Mouse (Mus musculus) small intestine, adult 2 months (tissue): Measurements from ENCODE around the gene St6galnac3. TPM values are rescaled to one million over a fixed set of nuclear protein-coding genes. Genes with fewer than 3 reads are reported as not detected.

Source experiments
- H3K27ac ChIP-seq: fragments of 200-500 bp; 2 replicates; pipeline ENCODE4 v1.5.1; 2012; ENCODE audit warnings: low read depth, low read length, control low read depth, inconsistent platforms; ENCODE audit not compliant: insufficient read depth
- H3K27me3 ChIP-seq: fragments of 200-500 bp; 2 replicates; pipeline ENCODE4 v1.6.1; 2012; ENCODE audit warnings: mild to moderate bottlenecking, moderate library complexity, low read length, inconsistent platforms; ENCODE audit not compliant: control insufficient read depth, insufficient read depth
- H3K36me3 ChIP-seq: fragments of 200-500 bp; 2 replicates; pipeline ENCODE4 v1.6.1; 2012; ENCODE audit warnings: mild to moderate bottlenecking, low read length, control low read depth, inconsistent platforms; ENCODE audit not compliant: control insufficient read depth, insufficient read depth
- H3K4me1 ChIP-seq: fragments of 200-500 bp; 2 replicates; pipeline ENCODE4 v1.6.1; 2012; ENCODE audit warnings: low read length, inconsistent platforms, mixed read lengths; ENCODE audit not compliant: control insufficient read depth, insufficient read depth, insufficient read length
- H3K4me3 ChIP-seq: fragments of 200-500 bp; 2 replicates; pipeline ENCODE4 v1.5.1; 2012; ENCODE audit warnings: low read depth, mild to moderate bottlenecking, control low read depth, inconsistent platforms, low read length, moderate library complexity
- CTCF ChIP-seq: fragments of 200-500 bp; IDR thresholded peaks from 2 replicates; pipeline ENCODE4 v1.5.1; 2012; ENCODE audit warnings: low read depth, mild to moderate bottlenecking, control low read depth, inconsistent platforms, low read length, moderate library complexity, mixed read lengths; ENCODE audit not compliant: insufficient replicate concordance, insufficient read length; ENCODE audit errors: extremely low read depth
- POLR2A ChIP-seq: fragments of 200-500 bp; IDR thresholded peaks from 2 replicates; pipeline ENCODE4 v1.6.1; 2012; ENCODE audit warnings: low read depth, mild to moderate bottlenecking, control low read depth, inconsistent platforms, low read length, moderate library complexity
- WGBS: fragments of 180-500 bp; shearing (Covaris S2); methylation state at CpG from one replicate; pipeline ENCODE4 v1.1.7; 2018; 5-methylcytosine and 5-hydroxymethylcytosine counted together
- polyA plus RNA-seq: library from polyadenylated mRNA; depleted of rRNA; stranded (reverse); fragments of >200 nt; gene quantifications from 2 replicates; pipeline ENCODE4 v1.2.3, GENCODE M21; 2012

The St6galnac3 gene
- polyA plus RNA-seq, 1 experiment, result 1.1 TPM

DNA sequence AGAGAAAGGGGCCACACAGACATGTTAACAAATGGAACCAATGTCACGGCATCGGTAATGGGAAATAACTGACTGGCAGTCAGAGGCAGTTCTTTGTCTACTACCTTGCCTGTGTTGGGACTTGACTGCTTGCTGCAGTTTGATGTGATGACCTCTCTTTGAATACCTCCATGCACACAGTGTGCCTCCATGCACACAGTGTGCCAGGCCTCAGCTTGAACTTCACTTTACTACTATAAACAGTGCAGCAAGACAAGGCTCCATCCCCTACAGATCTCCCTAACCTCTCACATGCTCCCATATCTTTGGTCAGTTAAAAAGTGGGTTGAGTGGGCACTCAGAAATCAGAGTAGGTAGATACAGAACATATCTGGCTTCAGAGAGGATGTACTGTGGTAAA lies 341.3 kb downstream of the St6galnac3 start:
- H3K27ac ChIP-seq, result no peak overlapping the region
- no peaks in the 10 kb centered on the region for H3K27me3 ChIP-seq
- no peak for TF ChIP-seq CTCF
- no peak for TF ChIP-seq POLR2A
- no peaks in the 10 kb centered on the region for H3K4me1 ChIP-seq
- 95% methylated on average over 2 of the region's 2 CpGs for WGBS
- H3K36me3 ChIP-seq, result no peaks in the 10 kb centered on the region
- H3K4me3 ChIP-seq, result no peak overlapping the region

DNA sequence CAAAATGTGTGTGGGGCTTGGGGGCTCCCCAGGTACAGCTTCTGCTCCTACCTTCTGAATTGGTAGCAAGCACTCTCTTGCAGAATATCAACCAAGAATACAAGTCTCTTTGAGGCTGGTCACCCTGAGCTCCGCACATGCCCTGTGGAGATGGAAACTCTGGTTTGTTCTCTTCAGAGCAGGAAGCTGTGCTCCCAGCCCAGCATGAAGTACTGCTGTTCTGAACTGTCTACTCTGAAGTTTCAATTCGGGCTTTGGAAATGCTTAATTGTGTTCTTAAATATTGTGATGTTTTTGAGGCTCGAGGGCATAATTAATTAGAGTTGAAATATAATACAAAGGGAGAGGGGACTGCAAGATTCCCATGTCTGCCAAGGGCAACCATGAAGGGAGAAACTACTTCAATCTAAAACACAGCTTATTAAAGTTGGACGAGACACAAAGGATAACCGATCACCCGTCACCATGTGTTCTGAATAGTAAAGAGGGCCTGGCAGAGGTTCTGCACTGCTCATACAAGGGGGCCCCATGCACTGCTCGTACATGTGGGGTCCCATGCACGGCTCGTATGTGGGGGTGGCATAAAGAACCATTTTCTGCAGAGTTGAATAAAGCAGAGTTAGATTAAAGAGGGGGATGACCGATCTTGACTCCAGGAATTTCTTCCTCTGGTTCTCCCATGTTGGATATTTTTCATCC lies 359.8 kb downstream of the St6galnac3 start:
- WGBS, result 80% methylated on average over 10 of the region's 10 CpGs
- Histone ChIP-seq H3K4me1 (no peaks in the 10 kb centered on the region), H3K27me3 (no peaks in the 10 kb centered on the region), H3K27ac (no peak overlapping the region), H3K4me3 (no peak overlapping the region), H3K36me3 (no peaks in the 10 kb centered on the region)
- no peak for TF ChIP-seq CTCF
- TF ChIP-seq POLR2A, result no peak

DNA sequence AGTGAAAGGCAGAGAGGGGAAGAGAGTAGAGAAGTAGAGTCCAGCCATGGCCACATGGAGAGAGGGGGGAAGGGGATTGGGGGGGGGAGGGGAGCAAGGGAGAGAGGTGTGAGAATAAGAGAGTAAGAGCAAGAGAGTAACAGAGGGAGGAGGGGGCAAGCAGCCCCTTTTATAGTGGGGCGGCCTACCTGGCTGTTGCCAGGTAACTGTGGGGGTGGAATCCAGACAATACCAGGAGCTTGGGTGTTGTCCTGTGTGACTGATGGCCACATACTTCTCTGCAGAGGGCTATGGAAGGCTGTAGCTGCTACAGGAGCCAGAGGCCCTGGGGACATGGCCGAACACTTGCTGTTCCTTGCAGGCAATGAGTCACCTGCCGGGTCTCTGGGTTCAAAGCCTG lies 360.6 kb downstream of the St6galnac3 start:
- H3K4me1 ChIP-seq, result no peaks in the 10 kb centered on the region
- TF ChIP-seq POLR2A (no peak), CTCF (no peak)
- H3K27ac ChIP-seq, result no peak overlapping the region
- H3K27me3 ChIP-seq, result no peaks in the 10 kb centered on the region
- H3K36me3 ChIP-seq, result no peaks in the 10 kb centered on the region
- no peak overlapping the region for H3K4me3 ChIP-seq
- WGBS, result 86% methylated on average over 3 of the region's 3 CpGs

DNA sequence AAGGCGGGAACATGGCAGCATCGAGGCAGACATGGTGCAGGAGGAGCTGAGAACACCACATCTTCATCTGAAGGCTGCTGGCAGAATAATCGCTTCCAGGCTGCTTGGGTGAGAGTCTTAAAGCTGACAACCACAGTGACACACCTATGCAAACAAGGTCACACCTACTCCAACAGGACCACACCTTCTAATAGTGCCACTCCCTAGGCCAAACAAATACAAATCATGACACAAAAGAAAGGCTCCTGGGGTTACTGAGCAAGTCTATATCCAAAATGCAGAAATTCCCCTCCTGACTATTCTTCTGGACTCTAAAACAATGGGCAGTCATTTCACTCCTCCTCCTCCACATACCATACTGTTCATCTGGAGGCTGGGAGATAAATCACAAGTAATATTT lies 365.0 kb downstream of the St6galnac3 start:
- no peaks in the 10 kb centered on the region for H3K4me1 ChIP-seq
- H3K36me3 ChIP-seq, result no peaks in the 10 kb centered on the region
- no peak overlapping the region for H3K27ac ChIP-seq
- TF ChIP-seq CTCF (no peak), POLR2A (no peak)
- H3K27me3 ChIP-seq, result no peaks in the 10 kb centered on the region
- H3K4me3 ChIP-seq, result no peak overlapping the region
- 71% methylated on average over 3 of the region's 3 CpGs for WGBS

DNA sequence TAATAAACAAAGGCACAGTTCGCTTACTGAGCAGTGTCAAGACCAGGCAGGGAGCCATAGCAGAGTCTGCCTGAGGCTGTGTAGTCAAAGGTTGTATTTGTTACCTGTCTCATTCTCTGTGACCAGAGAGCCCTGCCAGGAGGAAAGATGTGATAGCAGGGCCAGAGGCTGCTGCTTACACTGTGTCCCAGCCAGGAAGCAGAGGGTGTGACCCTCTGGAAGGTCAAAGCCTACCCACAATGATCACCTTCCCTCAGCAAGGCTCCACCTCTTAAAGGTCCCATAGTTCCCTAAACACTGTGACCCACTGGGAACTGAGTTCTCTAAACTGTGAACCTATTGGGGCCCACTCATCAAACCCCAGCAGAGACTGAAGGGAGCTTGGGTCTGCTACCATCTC lies 368.9 kb downstream of the St6galnac3 start:
- Histone ChIP-seq H3K4me1 (no peaks in the 10 kb centered on the region), H3K27ac (no peak overlapping the region), H3K4me3 (no peak overlapping the region), H3K36me3 (no peaks in the 10 kb centered on the region), H3K27me3 (no peaks in the 10 kb centered on the region)
- 66% methylated on average over 1 of the region's 1 CpGs for WGBS
- no peak for TF ChIP-seq POLR2A
- TF ChIP-seq CTCF, result no peak

DNA sequence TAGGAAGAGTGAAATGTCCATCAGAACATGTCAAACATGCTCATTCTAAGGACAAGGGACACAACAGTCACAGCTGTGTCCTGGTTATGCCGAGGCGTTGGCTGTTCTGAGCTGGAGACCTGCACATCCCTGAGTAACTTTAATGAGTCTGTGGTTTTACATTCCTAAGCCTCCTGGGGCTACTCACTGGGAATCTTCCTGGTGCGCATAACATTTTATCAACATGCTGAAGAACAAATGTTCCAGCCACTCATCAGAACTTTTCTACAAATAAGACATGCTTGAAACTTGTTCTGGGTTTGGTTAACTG lies 370.0 kb downstream of the St6galnac3 start:
- H3K4me3 ChIP-seq, result no peak overlapping the region
- no peaks in the 10 kb centered on the region for H3K4me1 ChIP-seq
- H3K27ac ChIP-seq, result no peak overlapping the region
- TF ChIP-seq POLR2A (no peak), CTCF (no peak)
- no peaks in the 10 kb centered on the region for H3K27me3 ChIP-seq
- no peaks in the 10 kb centered on the region for H3K36me3 ChIP-seq
- WGBS, result 88% methylated on average over 3 of the region's 3 CpGs

DNA sequence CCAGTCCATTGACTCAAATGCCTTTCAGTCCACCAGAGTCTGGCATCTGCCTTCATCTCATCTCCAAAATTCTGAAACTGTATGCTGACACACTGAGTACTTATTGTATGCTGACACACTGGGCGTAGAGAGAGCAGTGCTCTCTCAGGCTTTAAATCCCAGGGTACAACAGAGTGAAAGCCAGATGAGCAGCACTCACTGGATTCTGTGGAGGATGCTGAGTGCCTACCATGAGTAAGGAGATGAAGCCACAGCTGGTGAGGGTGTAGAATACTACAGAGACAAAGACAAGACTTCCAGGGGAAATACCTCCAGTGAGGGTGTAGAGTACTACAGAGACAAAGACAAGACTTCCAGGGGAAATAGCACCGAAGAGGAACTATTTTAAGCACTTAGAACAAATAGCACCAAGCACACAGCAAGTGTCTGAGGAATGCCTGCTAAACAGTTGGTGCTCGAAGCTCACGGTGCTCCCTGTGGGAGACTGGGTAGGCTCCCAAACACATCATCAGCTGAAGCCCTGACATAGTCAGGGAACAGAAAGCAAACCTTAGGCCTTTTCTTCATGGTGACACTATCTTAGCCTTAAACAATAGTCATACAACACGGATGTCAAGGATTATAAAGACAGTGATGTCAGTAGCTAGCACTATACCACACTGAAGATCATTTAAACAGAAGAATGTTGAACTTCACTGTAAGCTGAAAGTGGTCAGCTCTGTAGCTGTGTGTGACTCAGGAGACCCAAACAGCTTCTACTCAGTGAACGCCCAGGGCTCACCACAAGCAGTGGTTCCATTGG lies 370.6 kb downstream of the St6galnac3 start:
- Histone ChIP-seq H3K27me3 (no peaks in the 10 kb centered on the region), H3K36me3 (no peaks in the 10 kb centered on the region), H3K4me1 (no peaks in the 10 kb centered on the region), H3K27ac (no peak overlapping the region), H3K4me3 (no peak overlapping the region)
- TF ChIP-seq POLR2A, result no peak
- WGBS, result 80% methylated on average over 6 of the region's 6 CpGs
